Mouse (Mus musculus) myocyte (in vitro differentiated cells): ENCODE results near the gene Akap8l.

ENCODE experiments used
- CEBPB ChIP-seq: IDR thresholded peaks from 2 replicates; pipeline ENCODE4 v1.6.1; 2011; ENCODE audit warnings: mild to moderate bottlenecking, moderate library complexity; ENCODE audit not compliant: poor library complexity, insufficient read depth, severe bottlenecking
- E2F4 ChIP-seq: IDR thresholded peaks from one replicate; pipeline ENCODE4 v1.6.1; 2011; ENCODE audit warnings: mild to moderate bottlenecking, control low read depth, moderate library complexity; ENCODE audit not compliant: insufficient read depth
- MAX ChIP-seq: IDR thresholded peaks from one replicate; pipeline ENCODE4 v1.6.1; 2011; ENCODE audit warnings: low read depth, mild to moderate bottlenecking, control low read depth
- MYOD1 ChIP-seq, 3 experiments: IDR thresholded peaks; one replicate each; pipeline ENCODE4 v1.6.1; 2011; ENCODE audit warnings: control low read depth in 2 of 3, low read depth in 2 of 3, mild to moderate bottlenecking in 2 of 3, moderate library complexity in 1 of 3; ENCODE audit not compliant: insufficient read length in 2 of 3, control insufficient read depth in 1 of 3
- MYOG ChIP-seq, 3 experiments: IDR thresholded peaks; one replicate each; pipeline ENCODE4 v1.6.1; 2011; ENCODE audit warnings: control low read depth in 2 of 3, low read depth in 2 of 3, mild to moderate bottlenecking in 2 of 3; ENCODE audit not compliant: insufficient read length in 2 of 3, control insufficient read depth in 1 of 3, insufficient read depth in 1 of 3
- POLR2A ChIP-seq: IDR thresholded peaks from one replicate; pipeline ENCODE4 v1.6.1; 2011; ENCODE audit warnings: low read depth, mild to moderate bottlenecking, control low read depth, moderate library complexity; ENCODE audit not compliant: insufficient read length
- POLR2AphosphoS2 ChIP-seq: IDR thresholded peaks from one replicate; pipeline ENCODE4 v1.6.1; 2011; ENCODE audit warnings: low read depth, control low read depth; ENCODE audit not compliant: insufficient read length
- REST ChIP-seq: IDR thresholded peaks from one replicate; pipeline ENCODE4 v1.6.1; 2011; ENCODE audit warnings: mild to moderate bottlenecking, control low read depth, moderate library complexity; ENCODE audit not compliant: insufficient read depth, insufficient read length
- SRF ChIP-seq: IDR thresholded peaks from one replicate; pipeline ENCODE4 v1.6.1; 2011; ENCODE audit warnings: low read depth; ENCODE audit not compliant: control insufficient read depth, insufficient read length
- TCF12 ChIP-seq: IDR thresholded peaks from one replicate; pipeline ENCODE4 v1.6.1; 2011; ENCODE audit warnings: mild to moderate bottlenecking, control low read depth; ENCODE audit not compliant: poor library complexity, insufficient read depth, severe bottlenecking
- TCF3 ChIP-seq: IDR thresholded peaks from one replicate; pipeline ENCODE4 v1.6.1; 2011; ENCODE audit warnings: low read depth, control low read depth; ENCODE audit not compliant: insufficient read length
- USF1 ChIP-seq: IDR thresholded peaks from one replicate; pipeline ENCODE4 v1.6.1; 2011; ENCODE audit warnings: low read depth, mild to moderate bottlenecking, control low read depth, moderate library complexity

GRCm38 (mm10) chr17:32377137-32377536 lies 26.7 kb upstream of the Akap8l start:
- TF ChIP-seq MYOG (IDR thresholded peaks at IDR 0.05; ENCODE audit: control insufficient read depth in 1 of 3, insufficient read depth in 1 of 3, insufficient read length in 2 of 3, low read depth in 2 of 3): no peak
- TF ChIP-seq TCF3: no peak
- TF ChIP-seq SRF: no peak
- no peak for TF ChIP-seq POLR2A
- TF ChIP-seq E2F4: no peak
- TF ChIP-seq TCF12: no peak
- no peak for TF ChIP-seq MAX
- TF ChIP-seq MYOD1 (IDR thresholded peaks at IDR 0.05; ENCODE audit: control insufficient read depth in 1 of 3, insufficient read length in 2 of 3, low read depth in 2 of 3): no peak
- no peak for TF ChIP-seq REST
- TF ChIP-seq USF1: no peak
- TF ChIP-seq POLR2AphosphoS2: no peak
- TF ChIP-seq CEBPB: no peak
